Mouse (Mus musculus): ENCODE results near the gene Efcab2.
A peak's percentile ranks its signal among the peaks of the same experiment; 100 is the strongest.

Gene Efcab2

DNA sequence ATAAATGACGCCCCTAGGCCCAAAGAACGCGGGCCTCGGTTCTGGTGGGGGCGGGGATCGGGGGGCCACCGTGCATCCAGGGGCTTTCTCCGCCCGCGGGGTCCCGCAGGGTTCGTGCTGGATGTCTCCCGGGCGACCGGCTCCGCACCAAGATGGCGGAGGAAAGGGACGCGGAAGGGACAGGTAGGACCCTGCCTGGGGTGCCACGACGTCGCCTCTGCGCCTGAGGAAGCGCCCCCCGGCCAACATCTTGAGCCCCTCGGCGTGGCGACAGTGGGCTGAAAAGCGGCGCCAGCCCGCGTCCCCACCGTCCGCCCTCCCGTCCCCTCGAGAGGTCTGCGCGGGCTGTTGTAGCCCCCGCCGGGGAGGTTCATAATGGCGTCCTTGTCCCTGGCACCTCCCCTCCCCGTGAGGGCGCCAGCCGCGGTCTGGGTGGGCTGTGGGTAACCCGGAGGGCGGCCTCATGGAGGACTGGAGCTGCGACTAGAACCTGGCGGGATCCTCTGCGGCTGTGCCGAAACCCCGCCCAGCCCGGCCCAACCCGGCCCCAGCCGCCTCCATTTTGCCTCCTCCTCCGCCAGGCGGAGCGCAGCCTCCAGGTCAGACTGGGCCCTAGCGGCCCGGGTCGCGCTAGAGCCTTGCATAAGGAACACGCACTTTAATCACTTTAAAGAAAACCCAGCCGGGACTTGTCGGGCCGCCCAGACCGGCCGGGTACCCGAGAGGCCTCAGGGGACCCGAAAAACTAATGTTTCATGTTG lies at the start of gene Efcab2:
TSS of gene Efcab2 (plus strand) at position 135 of the 761 bp plus-strand sequence.
- peak; percentile 59 for DNase-seq (ENCODE audit: extremely low read depth, low read depth)

DNA sequence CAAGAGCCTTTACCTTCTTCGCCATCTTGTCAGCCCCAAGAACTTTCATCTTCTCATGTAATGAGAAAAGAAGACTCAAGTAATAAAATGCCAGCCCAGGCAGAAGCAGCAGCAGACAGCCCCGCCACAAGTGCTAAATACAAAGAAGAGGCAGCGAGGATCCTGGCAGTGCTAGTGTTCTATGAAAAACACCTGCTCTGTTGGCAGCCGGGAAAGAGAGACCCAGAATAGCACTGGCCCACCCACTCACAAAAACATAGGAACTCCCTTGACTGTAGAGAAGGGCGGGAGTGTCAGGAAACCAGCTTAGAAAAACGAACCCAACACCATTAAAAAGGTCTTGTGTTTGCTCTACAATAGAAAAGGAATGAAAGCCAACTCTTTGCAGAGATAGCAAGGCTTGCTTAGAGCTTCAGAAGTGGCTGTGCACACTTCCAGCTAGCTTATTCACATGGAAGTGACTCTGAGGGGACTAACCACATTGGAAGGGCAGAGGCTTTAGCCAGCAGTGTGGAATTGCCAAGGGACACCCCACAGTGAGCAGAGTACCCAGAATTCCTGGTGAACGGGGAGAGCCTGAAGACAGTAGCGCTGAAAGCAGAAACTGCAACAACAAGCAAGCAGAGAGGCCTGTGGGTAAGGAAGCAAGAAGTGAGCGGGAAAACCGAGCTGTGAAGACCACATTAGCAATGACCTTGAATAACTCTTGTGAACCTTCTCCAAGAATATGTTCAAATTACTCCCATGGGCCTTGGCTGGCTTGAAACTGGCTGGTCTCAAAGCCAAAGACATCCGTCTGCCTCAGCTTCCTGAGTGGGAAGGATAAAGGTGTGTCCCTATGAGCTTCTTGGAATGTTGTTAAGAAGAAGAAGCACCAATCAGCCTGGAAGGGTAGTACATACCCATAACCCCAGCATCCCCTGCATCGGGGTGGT lies 47.8 kb upstream of the Efcab2 start:
- no peak for DNase-seq (ENCODE audit: extremely low read depth, low read depth)

DNA sequence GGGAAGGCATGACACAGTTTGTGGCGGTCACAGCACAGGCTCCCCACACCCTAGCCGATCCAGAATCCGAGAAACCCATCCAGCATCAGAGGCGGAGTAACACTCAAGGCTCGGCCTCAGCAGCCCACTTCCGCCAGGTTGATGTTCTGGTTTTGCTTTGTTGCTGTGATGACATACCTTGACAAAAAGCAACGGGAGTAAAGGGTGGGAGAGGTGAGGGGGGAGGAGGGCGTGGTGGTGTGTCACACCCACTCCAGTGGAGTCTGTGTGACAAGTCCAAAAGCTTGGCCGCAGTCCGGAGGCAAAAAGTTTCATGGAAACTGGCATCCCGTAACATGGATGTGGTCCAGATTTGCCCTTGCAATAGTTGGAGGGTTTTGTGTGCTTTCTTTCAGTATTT lies 45.6 kb upstream of the Efcab2 start:
- no peak for DNase-seq (ENCODE audit: extremely low read depth, low read depth)

DNA sequence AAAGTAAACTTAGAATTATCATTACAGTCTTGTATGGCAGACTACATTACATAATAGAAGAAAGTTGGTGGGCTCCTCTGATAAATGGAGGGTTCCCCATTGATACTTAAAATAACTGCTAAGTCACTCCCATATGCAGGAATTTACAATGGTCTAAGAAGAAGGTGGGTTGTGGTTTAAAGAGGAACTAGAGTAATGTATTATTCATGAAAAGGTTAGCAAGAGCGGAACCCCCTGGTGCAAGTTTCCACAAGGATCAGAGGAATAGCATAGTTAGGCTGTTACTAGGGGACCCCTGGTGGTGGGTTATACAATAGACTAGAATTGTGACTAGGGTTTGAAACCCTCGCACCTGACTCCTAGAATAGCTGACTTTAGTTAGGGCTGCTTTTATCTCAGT lies 45.2 kb upstream of the Efcab2 start:
- DNase-seq (ENCODE audit: extremely low read depth, low read depth), result no peak

DNA sequence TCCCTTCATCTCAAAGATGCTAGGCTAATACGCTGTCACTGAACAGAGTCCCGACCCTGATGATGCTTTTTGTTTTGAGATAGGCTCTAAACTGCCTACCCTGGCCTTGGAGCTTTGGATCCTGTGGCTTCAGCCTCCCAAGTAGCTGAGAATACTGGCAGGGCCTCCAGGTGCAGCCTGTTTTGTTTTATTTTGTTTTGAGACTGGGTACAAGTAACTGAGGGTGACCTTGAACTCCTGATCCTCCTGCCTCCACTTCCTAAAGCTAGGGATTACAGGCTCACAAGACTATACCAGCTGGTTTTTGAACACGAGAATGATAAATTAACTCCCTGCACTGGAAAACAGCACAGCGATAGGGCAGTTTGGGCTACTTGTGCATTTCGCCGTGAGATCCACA lies 40.7 kb upstream of the Efcab2 start:
- no peak for DNase-seq (ENCODE audit: extremely low read depth, low read depth)

DNA sequence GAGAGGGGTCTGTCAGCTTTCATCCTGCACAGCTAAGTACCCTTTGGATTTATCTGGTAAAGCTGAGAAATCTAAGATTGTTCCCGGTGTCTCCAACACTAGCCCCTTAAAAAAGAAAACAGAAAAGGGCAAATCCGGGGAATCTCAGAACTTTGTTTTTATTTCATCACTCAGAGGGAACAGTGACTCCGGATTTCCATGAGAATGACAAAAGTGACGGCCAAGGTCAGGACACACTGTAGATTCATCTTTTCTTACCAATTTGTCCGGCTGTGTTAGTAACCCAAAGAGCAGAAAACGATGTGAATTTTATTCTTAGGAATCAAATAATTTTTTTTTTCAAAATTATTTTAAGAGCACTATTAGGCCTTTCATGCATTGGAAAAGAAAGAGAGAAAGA lies 37.8 kb upstream of the Efcab2 start:
- no peak for DNase-seq (ENCODE audit: extremely low read depth, low read depth)

DNA sequence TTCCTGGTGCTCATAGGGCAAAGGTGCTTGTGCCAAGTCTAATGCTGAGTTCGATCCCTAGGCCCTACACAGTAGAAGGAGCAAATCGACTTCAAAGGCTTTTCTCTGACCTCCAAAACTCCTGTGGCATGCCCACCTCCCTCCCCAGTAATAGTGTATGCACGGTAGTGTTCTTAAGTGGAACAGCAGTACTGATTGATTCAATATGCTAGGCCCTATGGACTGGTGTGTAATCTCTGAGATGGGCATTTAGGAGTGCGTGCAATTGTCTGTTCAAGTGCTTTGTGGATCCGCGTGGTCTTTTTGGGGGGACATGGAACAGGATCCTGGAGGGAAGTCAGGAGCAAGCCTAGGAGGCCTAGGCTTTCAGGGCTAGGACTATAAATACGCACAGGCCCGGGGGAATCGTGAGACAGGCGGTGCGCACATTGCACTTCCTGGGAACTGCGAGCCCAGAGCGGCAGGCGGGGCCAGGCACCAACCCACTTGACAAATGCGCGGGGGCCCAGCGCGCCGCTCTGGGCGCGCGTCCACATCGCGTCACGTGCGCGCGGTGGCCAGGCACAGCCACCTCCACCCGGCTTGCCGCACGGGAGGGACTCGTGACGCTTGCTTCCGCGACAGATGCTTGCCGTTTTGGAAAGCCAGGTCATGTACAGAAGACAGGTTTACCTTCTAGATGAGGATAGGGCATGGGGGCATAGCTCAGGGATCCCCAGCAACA lies 37.2 kb upstream of the Efcab2 start:
- peak; percentile 78 for DNase-seq (ENCODE audit: extremely low read depth, low read depth)

DNA sequence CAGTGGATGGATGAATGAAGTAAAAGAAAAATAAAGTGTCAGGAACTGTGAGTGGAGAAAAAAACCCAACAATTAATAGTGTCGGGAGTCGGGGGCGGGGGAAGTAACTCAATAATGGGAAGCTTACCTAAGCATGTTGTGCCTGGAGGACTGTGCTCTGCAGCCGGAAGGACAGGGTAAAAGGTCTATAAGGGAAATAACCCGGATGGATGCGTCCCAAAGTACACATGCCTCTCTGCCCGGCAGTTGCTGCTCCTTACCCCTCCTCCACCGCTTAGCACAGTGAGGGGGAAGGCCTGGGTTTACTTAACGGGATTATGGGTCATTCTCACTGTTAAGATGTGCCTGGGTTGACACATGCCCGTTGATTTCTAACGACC lies 36.6 kb upstream of the Efcab2 start:
- peak; percentile 65 for DNase-seq (ENCODE audit: extremely low read depth, low read depth)

DNA sequence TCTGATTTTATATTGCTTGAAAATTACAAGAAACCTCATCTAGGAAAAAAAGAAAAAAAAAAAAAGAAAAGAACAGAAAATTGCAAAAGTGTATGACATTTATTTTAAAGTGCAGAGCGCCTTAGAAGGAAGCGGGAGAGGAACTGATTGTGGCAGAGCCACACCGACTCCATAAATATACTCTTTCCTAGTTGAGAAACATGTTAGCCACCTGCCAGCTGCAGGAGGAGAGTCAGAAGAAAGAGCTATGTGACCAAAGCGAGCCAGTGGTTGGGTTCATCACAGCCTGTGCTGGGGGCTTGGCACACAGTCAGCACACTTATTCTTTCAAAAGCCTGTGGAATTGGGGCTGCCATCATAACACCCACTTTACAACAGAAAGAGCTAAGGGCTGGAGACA lies 33.2 kb upstream of the Efcab2 start:
- DNase-seq (ENCODE audit: extremely low read depth, low read depth), result no peak

DNA sequence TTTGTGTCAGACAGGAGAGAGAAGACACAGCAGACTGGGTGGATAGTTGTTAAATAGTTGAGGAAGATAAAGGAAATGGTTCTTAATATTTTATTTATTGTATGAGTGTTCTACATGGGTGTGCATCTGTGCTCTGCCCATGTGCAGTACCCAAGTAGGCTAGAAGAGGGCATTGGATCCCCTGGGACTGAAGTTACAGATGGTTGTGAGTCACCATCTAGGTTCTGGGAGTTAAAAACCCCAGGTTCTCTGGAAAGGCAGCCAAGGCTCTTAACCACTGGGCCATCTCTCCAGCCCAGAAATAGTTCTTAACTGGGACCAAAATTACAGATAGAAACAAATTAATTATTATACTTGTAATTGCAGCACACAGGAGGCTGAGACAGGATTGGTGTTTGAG lies 30.5 kb upstream of the Efcab2 start:
- no peak for DNase-seq (ENCODE audit: extremely low read depth, low read depth)

DNA sequence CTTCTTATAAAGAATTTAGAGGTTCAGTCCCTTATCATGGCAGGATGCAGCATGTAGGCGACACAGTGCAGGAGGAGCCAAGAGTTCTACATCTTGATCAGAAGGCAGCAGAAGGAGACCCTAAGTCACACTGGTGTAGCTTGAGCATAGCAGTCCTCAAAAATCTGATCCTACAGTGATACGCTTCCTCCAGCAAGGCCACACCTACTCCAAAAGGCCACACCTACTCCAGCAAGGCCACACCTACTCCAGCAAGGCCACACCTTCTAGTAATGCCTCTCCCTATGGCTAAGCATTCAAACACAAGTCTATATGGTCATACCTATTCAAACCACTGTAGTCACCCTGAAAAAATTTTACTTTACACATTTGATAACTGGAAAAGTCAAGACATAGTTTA lies 29.8 kb upstream of the Efcab2 start:
- DNase-seq (ENCODE audit: extremely low read depth, low read depth), result no peak

DNA sequence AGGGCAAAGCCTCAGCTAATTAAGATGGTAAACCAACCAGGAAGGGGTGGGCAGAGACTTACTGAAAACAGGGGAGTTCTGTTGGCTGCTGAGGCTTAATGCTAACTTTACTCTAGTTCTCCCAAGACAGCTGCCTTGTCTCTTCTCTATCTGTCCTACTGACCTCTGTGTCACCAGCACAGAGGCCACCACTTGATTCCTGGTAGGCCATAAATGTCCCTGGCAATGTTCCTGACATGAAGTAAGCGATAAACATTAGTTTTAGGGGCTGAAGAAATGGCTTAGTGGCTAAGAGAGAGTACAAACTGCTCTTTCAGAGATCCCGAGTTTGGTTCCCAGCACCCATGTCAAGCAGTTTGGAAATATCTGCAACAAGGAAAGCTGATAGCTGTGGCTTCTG lies 29.0 kb upstream of the Efcab2 start:
- no peak for DNase-seq (ENCODE audit: extremely low read depth, low read depth)

DNA sequence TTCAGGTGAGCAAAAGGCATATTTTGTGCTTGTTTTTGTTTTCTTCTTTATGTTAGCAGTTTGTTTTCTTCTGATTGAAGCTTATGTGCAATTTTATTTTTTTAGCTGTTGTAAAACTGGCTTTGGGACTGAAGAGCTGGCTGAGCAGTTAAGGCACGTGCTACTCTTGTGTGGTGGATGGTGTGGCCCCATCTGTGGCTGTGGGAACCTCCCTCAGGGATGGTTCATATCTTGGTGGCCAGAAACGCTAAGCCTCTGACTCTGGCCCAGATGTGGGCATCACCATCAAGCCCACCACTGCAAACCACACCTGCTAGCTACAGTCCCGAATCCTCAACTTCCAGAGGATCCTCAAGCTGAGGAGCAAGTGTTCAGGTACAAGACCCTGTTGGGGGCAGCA lies 27.8 kb upstream of the Efcab2 start:
- no peak for DNase-seq (ENCODE audit: extremely low read depth, low read depth)

DNA sequence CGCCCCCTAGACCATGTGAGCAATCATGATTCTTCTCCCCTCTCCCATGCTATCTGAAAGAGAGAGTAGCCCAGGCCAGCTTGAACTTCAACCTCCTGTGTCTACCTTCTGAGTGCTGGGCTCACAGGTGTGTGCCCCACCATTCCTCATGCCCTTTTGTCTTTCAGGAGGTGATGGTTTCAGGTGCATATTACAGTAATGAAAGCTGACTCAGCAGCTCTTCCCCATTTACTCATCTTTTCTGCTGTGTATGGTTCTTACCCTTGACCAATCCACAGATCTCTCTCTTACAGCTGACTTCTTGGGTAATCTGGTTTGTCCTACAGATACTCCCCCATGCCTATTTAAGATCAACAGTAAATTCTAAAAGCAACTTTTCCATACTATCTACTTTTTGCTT lies 26.7 kb upstream of the Efcab2 start:
- DNase-seq (ENCODE audit: extremely low read depth, low read depth), result no peak

DNA sequence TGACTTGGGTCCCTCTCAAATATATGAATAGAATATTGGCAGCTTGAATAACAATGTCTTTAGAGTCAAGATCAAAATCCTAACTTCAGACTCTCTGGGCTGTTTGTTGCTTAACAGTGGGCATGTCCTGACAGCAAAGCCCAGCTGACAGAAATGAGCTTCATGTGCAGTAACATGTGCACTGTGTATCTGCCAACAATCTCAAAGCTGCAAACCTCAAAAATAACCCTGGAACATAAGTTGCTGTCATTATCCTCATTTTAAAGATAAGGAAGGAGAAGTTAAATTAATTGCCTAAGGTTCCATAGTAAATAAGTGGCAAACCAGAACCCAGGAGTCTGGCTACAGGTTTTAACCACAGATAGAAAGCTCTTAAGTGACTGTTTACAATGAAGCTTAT lies 23.7 kb upstream of the Efcab2 start:
- DNase-seq (ENCODE audit: extremely low read depth, low read depth), result no peak

DNA sequence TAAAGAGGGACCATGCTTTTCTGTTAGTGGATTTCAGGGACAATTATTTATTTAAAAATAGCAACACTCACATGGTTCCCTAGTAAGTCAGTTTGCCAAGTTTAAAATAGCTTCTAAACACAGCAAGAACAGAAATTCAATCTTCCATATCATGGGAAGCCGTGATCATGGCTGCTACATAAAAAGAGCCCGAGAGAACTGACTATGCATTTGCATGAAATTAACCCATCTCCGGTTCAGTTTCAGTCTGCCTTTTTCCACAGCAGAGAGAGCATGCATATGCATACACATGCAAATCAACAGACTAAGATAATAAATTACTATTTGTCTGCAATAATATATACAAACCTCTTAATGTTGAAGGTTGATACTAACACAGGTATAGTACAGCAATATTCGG lies 17.1 kb upstream of the Efcab2 start:
- DNase-seq (ENCODE audit: extremely low read depth, low read depth), result no peak

DNA sequence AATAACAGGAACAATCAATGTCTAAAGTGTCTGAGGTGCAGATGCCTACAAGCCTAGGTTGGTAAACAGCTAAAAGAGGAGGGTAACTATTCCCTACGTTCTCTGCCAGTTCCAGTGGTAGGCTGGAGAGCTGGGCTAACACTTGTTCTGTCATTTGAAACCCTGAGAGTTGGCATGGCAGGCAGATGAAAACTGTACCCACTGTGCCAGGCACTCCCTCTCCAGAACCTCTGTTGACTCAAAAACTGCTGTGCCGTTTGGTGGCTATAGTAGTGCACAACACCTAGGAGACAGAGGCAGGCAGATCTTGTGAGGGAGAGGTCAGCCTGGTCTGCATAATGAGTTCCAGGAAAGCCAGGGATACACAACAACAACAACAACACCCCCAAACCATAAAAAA lies 16.5 kb upstream of the Efcab2 start:
- no peak for DNase-seq (ENCODE audit: extremely low read depth, low read depth)

DNA sequence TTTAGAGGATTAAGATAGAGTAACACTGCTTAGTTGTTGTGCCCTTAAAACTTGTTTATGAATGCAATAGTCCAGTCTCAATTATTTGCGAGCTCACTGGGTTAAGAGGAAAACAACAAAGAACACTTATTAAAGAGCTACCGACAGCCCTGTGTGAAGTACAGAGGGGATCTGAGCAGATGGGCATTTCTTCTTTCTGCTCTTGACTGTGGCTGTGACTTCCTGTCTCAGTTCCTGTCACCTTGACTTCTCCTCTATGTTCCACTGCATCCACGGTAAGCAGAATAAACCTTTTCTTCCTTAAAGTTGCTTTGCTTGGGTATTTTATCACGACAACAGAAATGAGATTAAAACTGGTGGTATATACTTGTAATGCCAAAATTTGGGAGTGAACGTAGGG lies 12.9 kb upstream of the Efcab2 start:
- no peak for DNase-seq (ENCODE audit: extremely low read depth, low read depth)

DNA sequence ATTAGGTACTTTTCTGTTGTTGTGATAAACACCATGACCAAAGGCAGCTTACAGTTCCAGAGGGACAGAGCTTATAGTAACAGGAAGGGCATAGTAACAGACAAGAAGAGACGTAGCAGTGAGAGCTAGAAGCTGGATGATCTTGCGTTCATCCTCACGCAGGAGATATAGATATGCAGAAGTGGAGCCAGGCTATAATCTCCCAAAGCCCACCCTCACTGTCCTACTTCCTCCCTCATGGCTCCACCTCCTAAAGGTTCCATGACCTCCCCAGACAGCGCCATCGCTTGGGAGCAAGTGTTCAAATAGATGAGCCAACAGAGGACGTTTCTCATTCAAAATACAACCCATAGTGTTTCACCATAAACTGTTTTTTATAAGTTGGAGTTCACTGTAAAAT lies 10.8 kb upstream of the Efcab2 start:
- no peak for DNase-seq (ENCODE audit: extremely low read depth, low read depth)

DNA sequence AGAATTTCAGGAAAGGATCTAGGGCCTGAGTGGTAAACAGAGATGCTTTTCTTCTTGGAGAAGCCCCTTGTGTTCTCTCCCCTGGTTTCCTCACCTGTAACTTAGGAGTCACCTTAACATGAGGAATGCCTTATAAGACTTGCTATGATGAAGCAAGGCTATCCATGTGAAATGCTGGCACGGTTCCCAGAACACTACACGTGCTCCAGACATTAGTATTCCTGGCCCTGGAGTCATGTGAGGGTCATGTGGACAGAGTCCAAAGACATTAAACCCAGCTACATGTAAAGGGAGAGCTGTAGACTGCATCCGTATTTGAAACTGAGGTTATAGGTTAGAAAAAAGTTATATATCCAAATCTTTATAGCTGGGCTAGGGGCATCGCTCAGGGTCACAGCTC lies 9.5 kb upstream of the Efcab2 start:
- no peak for DNase-seq (ENCODE audit: extremely low read depth, low read depth)

DNA sequence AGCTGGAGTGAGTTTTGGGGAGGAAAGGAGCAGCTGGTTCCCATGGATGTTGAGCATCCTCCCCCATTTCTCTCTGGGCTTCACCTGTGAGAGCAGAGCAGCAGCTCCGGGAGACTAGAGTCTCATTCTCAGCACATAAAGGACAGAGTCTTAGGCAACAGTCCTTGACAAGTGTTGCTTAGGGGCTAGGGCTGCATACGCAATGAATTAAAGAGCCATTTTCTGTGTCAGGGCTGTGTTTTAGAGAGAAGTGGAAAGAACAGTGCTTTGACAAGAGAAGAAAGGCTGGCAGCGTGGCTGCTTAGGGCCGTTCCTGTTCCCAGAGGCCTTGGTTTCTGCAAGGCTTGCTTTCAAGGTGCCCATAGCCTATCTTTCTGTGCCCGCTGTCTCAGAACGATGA lies 6.0 kb upstream of the Efcab2 start:
- no peak for DNase-seq (ENCODE audit: extremely low read depth, low read depth)

DNA sequence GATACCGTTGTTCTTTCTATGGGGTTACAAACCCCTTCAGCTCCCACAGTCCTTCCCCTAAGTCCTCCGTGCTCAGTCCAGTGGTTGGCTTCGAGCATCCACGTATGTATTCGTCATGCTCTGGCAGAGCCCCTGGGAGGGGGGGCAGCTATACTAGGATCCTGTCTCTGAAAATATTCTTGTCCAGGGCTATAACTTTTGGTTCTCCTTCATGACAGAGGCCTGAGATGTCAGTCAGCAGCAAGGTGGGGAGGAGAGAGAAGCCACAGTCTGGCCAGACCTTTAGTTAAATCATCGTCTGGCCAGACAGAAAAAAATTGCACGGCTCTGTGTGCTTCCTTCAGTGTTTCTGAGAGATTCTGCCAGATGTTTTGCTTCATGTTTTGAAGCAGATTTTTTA lies 5.2 kb upstream of the Efcab2 start:
- DNase-seq (ENCODE audit: extremely low read depth, low read depth), result no peak

Measured in MEL-GATA-1-ER (cell line).